Mouse (Mus musculus): ENCODE results near the gene Olfr1202.

GRCm38 (mm10) chr2:88792736-88793135 lies 21.6 kb upstream of the Olfr1202 start, which contains the start of gene Olfr1201:
- no peak for TF ChIP-seq CTCF (IDR thresholded peaks at IDR 0.05; ENCODE audit: insufficient read depth, low read depth, low read length)
- no peak for TF ChIP-seq POLR2A (IDR thresholded peaks at IDR 0.05; ENCODE audit: insufficient read depth, low read depth, low read length)

Measured in olfactory bulb, adult 2 months (tissue).